Mouse (Mus musculus) forebrain, embryonic 13.5 days (tissue): ENCODE results near the gene Ackr3. TPM values are rescaled to one million over a fixed set of nuclear protein-coding genes. Genes with fewer than 3 reads are reported as not detected.
A peak's percentile ranks its signal among the peaks of the same experiment; 100 is the strongest.

Experiments
- ATAC-seq: fragments of 200-750 bp; cut with Nextera tagmentation; 2 replicates; pipeline ENCODE4 v1.8.0; 2017
- H3K27ac ChIP-seq: fragments of 300-500 bp; sonication (generic); 2 replicates; pipeline ENCODE4 v1.5.1; 2015; ENCODE audit warnings: inconsistent platforms, mild to moderate bottlenecking, moderate library complexity
- H3K27me3 ChIP-seq: fragments of 300-500 bp; sonication (generic); 2 replicates; pipeline ENCODE4 v1.6.1; 2015; ENCODE audit warnings: mild to moderate bottlenecking, inconsistent platforms
- H3K36me3 ChIP-seq: fragments of 300-500 bp; sonication (generic); 2 replicates; pipeline ENCODE4 v1.6.1; 2015; ENCODE audit warnings: mild to moderate bottlenecking, inconsistent platforms; ENCODE audit not compliant: poor library complexity, severe bottlenecking
- H3K4me1 ChIP-seq: fragments of 300-500 bp; sonication (generic); 2 replicates; pipeline ENCODE4 v1.6.1; 2015; ENCODE audit warnings: inconsistent platforms
- H3K4me2 ChIP-seq: fragments of 300-500 bp; sonication (generic); 2 replicates; pipeline ENCODE4 v1.6.1; 2015; ENCODE audit warnings: inconsistent platforms, mild to moderate bottlenecking, moderate library complexity
- H3K4me3 ChIP-seq: fragments of 300-500 bp; sonication (generic); 2 replicates; pipeline ENCODE4 v1.5.1; 2015; ENCODE audit warnings: mild to moderate bottlenecking, inconsistent platforms
- H3K9ac ChIP-seq: fragments of 300-500 bp; sonication (generic); 2 replicates; pipeline ENCODE4 v1.6.1; 2015; ENCODE audit warnings: mild to moderate bottlenecking, inconsistent platforms
- H3K9me3 ChIP-seq: fragments of 300-500 bp; sonication (generic); replicated peaks from 2 replicates; pipeline ENCODE4 v1.6.1; 2016; ENCODE audit warnings: inconsistent platforms
- WGBS: fragments of 180-500 bp; shearing (Covaris S2); methylation state at CpG from one replicate; pipeline ENCODE4 v1.1.7; 2015; 5-methylcytosine and 5-hydroxymethylcytosine counted together
- polyA plus RNA-seq: library from polyadenylated mRNA; unstranded; fragments of >200 nt; fragmentation: Nextera tagmentation; extraction: Ambion mirVana; gene quantifications from 2 replicates; pipeline ENCODE4 v1.2.1, GENCODE M21; 2015

Gene Ackr3
- polyA plus RNA-seq, 1 experiment from 2014 or later, result 28.5 TPM

GRCm38 (mm10) chr1:90231591-90232490 is 28.1 kb downstream of the Ackr3 start:
- Histone ChIP-seq H3K27me3 (no peaks in the 10 kb centered on the region), H3K4me2 (no peak overlapping the region), H3K4me1 (peaks cover 37% of the 10 kb centered on the region), H3K9ac (no peak overlapping the region), H3K27ac (no peak overlapping the region), H3K36me3 (no peaks in the 10 kb centered on the region), H3K4me3 (no peak overlapping the region), H3K9me3 (no peaks in the 10 kb centered on the region)
- ATAC-seq, result no peak
- WGBS, result 78% methylated on average over 22 of the region's 22 CpGs

GRCm38 (mm10) chr1:90232491-90232885 is 28.7 kb downstream of the Ackr3 start:
- Histone ChIP-seq H3K4me3 (no peak overlapping the region), H3K4me1 (peaks cover 33% of the 10 kb centered on the region), H3K27me3 (no peaks in the 10 kb centered on the region), H3K36me3 (no peaks in the 10 kb centered on the region), H3K9ac (no peak overlapping the region), H3K4me2 (no peak overlapping the region), H3K27ac (no peak overlapping the region), H3K9me3 (no peaks in the 10 kb centered on the region)
- ATAC-seq, result no peak

- Histone ChIP-seq H3K4me3 (no peak overlapping the region), H3K27ac (no peak overlapping the region), H3K9ac (no peak overlapping the region), H3K27me3 (no peaks in the 10 kb centered on the region), H3K9me3 (no peaks in the 10 kb centered on the region), H3K36me3 (no peaks in the 10 kb centered on the region), H3K4me2 (no peak overlapping the region), H3K4me1 (0 out of 2 replicates have a peak, but pooled peaks cover 11% of the 10 kb centered on the region)
- WGBS, result 84% methylated on average over 11 of the region's 11 CpGs
- no peak for ATAC-seq
These were observed 30.9 kb downstream of the Ackr3 start for GRCm38 (mm10) chr1:90234620-90235054.

GRCm38 (mm10) chr1:90236640-90237039 is 32.9 kb downstream of the Ackr3 start:
- ATAC-seq, result no peak
- Histone ChIP-seq H3K36me3 (no peaks in the 10 kb centered on the region), H3K27me3 (no peaks in the 10 kb centered on the region), H3K4me1 (0 out of 2 replicates have a peak, but pooled peaks cover 8% of the 10 kb centered on the region), H3K4me3 (no peak overlapping the region), H3K9ac (no peak overlapping the region), H3K27ac (no peak overlapping the region), H3K9me3 (no peaks in the 10 kb centered on the region), H3K4me2 (no peak overlapping the region)
- 85% methylated on average over 2 of the region's 2 CpGs for WGBS

DNA sequence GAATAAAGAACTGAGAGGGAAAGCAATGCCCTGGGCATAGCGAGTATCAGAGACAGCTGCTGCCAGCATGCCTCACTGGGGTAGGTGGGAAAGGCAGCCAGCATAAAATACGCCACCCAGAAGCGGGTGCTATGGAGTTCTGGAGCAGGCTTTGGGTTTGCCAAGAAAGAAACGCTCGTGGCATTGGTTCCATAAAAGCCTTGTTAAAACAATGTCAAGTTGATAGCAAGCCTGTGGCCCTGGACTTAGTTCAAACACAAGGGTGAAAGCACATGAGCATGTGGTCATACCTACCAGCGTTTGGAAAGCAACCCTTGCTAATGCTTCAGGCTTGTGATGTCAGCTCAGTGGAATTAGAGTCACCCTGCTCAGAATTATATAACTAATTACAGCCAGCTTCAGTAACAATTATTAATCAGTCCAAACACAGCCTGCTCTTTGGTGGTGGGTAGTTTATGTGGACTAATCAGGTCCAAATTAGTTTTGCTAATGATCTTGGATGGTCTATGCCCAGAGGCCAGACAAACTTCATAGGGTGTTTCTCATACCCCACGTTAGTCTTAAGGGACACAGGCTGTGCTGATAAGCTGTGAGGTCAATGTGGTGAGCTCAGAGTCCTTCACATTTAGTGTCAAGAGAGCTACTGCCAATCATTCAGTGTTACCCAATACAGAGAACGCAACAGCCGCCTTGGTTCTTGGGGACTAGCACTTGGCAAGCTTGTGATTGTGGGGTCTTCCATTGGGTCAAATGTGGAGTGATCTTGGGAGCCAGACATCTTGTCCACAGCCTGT is 34.5 kb downstream of the Ackr3 start:
- Histone ChIP-seq H3K27ac (no peak overlapping the region), H3K9ac (no peak overlapping the region), H3K36me3 (no peaks in the 10 kb centered on the region), H3K9me3 (no peaks in the 10 kb centered on the region), H3K4me3 (no peak overlapping the region), H3K4me2 (no peak overlapping the region), H3K27me3 (no peaks in the 10 kb centered on the region), H3K4me1 (0 out of 2 replicates have a peak, but pooled peaks cover 8% of the 10 kb centered on the region)
- WGBS, result 78% methylated on average over 9 of the region's 9 CpGs
- peak; percentile 30; the same call in 1 of the 2 replicates for ATAC-seq

GRCm38 (mm10) chr1:90239336-90240225 is 35.8 kb downstream of the Ackr3 start:
- H3K4me3 ChIP-seq, result no peak overlapping the region
- 90% methylated on average over 16 of the region's 16 CpGs for WGBS
- H3K36me3 ChIP-seq, result no peaks in the 10 kb centered on the region
- H3K9me3 ChIP-seq, result no peaks in the 10 kb centered on the region
- no peak overlapping the region for H3K9ac ChIP-seq
- no peaks in the 10 kb centered on the region for H3K27me3 ChIP-seq
- no peak for ATAC-seq
- H3K4me1 ChIP-seq, result no peaks in the 10 kb centered on the region
- H3K4me2 ChIP-seq, result no peak overlapping the region
- no peak overlapping the region for H3K27ac ChIP-seq

DNA sequence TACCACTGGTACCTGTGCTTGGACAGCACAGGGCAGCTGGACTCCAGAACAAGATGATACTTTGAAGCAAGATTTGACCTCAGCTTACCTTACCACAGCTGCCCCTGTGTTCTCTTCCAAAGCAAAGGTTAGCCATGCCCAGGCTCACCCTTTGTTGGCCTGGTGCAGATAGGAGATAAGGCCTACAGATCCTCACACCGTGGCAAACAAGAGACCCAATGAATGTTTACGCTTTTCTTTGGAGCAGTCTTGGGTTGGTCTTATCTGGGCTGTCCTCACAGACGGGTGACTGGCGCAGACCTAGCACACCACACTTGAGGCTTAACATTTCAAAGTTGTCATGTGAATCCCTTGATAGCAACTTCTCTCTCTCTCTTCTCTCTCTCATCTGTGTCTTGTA is 36.5 kb downstream of the Ackr3 start:
- Histone ChIP-seq H3K4me3 (no peak overlapping the region), H3K36me3 (no peaks in the 10 kb centered on the region), H3K4me2 (no peak overlapping the region), H3K4me1 (no peaks in the 10 kb centered on the region), H3K9ac (no peak overlapping the region), H3K27ac (no peak overlapping the region), H3K27me3 (no peaks in the 10 kb centered on the region), H3K9me3 (no peaks in the 10 kb centered on the region)
- ATAC-seq, result no peak
- 92% methylated on average over 4 of the region's 4 CpGs for WGBS

GRCm38 (mm10) chr1:90242444-90242989 is 38.7 kb downstream of the Ackr3 start:
- Histone ChIP-seq H3K9me3 (no peaks in the 10 kb centered on the region), H3K4me3 (no peak overlapping the region), H3K27me3 (no peaks in the 10 kb centered on the region), H3K4me2 (no peak overlapping the region), H3K9ac (no peak overlapping the region), H3K4me1 (no peaks in the 10 kb centered on the region), H3K27ac (no peak overlapping the region), H3K36me3 (no peaks in the 10 kb centered on the region)
- 89% methylated on average over 8 of the region's 8 CpGs for WGBS
- no peak for ATAC-seq

DNA sequence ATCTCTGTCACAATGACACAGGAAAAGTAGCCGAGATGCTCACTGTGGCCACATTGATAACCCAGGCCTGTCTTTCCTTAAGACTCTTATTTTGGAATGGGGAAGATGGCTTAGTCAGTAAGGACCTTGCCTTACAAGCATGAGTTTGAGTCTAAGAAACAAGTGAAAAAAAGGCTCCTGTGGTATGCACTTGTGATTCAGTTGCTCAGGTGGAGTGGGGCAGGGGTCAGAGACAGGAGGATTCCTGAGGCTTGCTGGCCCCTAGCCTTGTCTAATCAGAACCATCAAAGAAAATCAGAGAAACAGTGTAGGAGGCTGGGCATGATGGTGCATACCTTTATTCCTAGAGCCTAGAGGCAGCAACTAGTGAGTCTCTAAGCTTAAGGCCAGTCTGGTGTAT is 40.8 kb downstream of the Ackr3 start:
- H3K27me3 ChIP-seq, result no peaks in the 10 kb centered on the region
- WGBS, result 96% methylated on average over 1 of the region's 1 CpGs
- no peaks in the 10 kb centered on the region for H3K9me3 ChIP-seq
- no peak overlapping the region for H3K4me2 ChIP-seq
- no peak overlapping the region for H3K4me3 ChIP-seq
- no peaks in the 10 kb centered on the region for H3K36me3 ChIP-seq
- ATAC-seq, result no peak
- H3K27ac ChIP-seq, result no peak overlapping the region
- peaks cover 3% of the 10 kb centered on the region; the same call in 1 of the 2 replicates for H3K4me1 ChIP-seq
- no peak overlapping the region for H3K9ac ChIP-seq

DNA sequence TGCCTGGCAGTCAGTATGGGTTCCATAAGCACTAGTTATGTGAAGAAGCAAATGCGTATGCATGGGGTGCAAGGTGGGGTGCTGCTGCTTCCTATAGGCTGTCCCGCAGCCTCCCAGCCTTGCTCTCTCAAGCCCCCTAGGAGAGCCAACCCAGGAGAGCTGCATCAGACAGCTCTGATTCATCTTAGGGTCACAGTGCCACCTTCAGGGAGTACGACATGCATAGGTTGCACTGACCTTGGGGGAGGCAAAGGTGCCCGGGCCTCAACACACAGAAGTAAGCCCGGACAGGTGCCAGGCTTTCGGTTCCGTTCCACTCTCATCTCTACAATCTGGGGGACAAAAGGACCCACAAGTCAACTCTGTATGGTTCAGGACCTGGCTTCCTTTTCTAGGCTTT is 41.8 kb downstream of the Ackr3 start:
- Histone ChIP-seq H3K27ac (no peak overlapping the region), H3K4me2 (no peak overlapping the region), H3K9me3 (no peaks in the 10 kb centered on the region), H3K36me3 (no peaks in the 10 kb centered on the region), H3K4me1 (peaks cover 7% of the 10 kb centered on the region; the same call in 1 of the 2 replicates), H3K4me3 (no peak overlapping the region), H3K27me3 (no peaks in the 10 kb centered on the region), H3K9ac (no peak overlapping the region)
- ATAC-seq, result no peak
- 86% methylated on average over 7 of the region's 7 CpGs for WGBS

GRCm38 (mm10) chr1:90246035-90246434 is 42.3 kb downstream of the Ackr3 start:
- Histone ChIP-seq H3K9ac (no peak overlapping the region), H3K4me3 (no peak overlapping the region), H3K36me3 (no peaks in the 10 kb centered on the region), H3K9me3 (no peaks in the 10 kb centered on the region), H3K27me3 (no peaks in the 10 kb centered on the region), H3K27ac (no peak overlapping the region), H3K4me1 (peaks cover 9% of the 10 kb centered on the region), H3K4me2 (no peak overlapping the region)
- no peak for ATAC-seq
- WGBS, result 37% methylated on average over 8 of the region's 8 CpGs
